19 mouse cellular contexts compared by ENCODE assay signal in the genomic region with DNA sequence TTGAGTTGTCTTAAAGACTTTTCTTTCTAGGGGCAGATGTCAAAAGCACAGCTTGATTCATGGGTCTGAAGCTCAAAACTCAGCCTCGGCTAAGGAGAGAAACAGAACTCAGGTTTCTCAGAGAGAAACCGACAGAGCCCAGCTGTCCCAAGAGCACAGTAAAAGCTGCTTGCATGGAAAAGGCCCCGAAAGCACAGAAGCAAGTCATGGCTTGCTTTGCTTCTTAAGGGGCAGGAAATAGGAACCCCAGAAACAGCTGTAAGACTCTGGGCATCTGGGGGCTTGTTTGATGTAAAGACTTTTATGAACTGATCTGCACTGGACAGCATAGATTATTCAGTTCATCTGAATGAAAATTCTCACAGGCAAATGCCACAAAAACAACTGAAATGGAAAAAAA. TPM values are rescaled to one million over a fixed set of nuclear protein-coding genes. Genes with fewer than 3 reads are reported as not detected.
"Had no signal": no experiment of that assay in that cellular context is flagged by ENCODE, and none has a peak within 500 bp of the region (broad histone marks: within the 10 kb centered on the region; RNA-seq: fewer than 3 reads in every experiment).

No protein-coding gene starts in this region.

- ATAC-seq: liver, postnatal 0 days; lung, postnatal 0 days; midbrain, embryonic 13.5 days; midbrain, embryonic 15.5 days had no signal

- DNase-seq: liver, postnatal 0 days; lung, adult 2 months; lung, postnatal 14 days; lung, postnatal 36 days; right cerebral cortex, postnatal 14 days; thymus, adult 18-20 months; thymus, postnatal 25 days; thymus, postnatal 4 days had no signal

- H3K27me3 ChIP-seq: lung, embryonic 15.5 days; megakaryocyte, embryonic 14.5 days; midbrain, embryonic 13.5 days; midbrain, embryonic 15.5 days; neural tube, embryonic 12.5 days; stomach, embryonic 15.5 days had no signal

- H3K4me1 ChIP-seq: lung, embryonic 15.5 days; megakaryocyte, embryonic 14.5 days; stomach, embryonic 15.5 days had no signal

- H3K4me2 ChIP-seq: lung, embryonic 15.5 days; midbrain, embryonic 11.5 days; midbrain, embryonic 13.5 days; midbrain, embryonic 15.5 days; neural tube, embryonic 12.5 days; stomach, embryonic 15.5 days had no signal

- H3K36me3 ChIP-seq: lung, embryonic 15.5 days; midbrain, embryonic 13.5 days; midbrain, embryonic 15.5 days; neural tube, embryonic 12.5 days; stomach, embryonic 15.5 days had no signal

- H3K27ac ChIP-seq: lung, embryonic 15.5 days; macrophage; midbrain, embryonic 13.5 days; midbrain, embryonic 15.5 days; neural tube, embryonic 12.5 days; stomach, embryonic 15.5 days had no signal

- H3K4me3 ChIP-seq: lung, embryonic 15.5 days; megakaryocyte, embryonic 14.5 days; midbrain, embryonic 13.5 days; midbrain, embryonic 15.5 days; neural tube, embryonic 12.5 days; stomach, embryonic 15.5 days had no signal

- H3K9me3 ChIP-seq: lung, embryonic 15.5 days; megakaryocyte, embryonic 14.5 days; midbrain, embryonic 13.5 days; midbrain, embryonic 15.5 days; neural tube, embryonic 12.5 days; stomach, embryonic 15.5 days had no signal

- H3K9ac ChIP-seq: liver, postnatal 0 days; lung, embryonic 15.5 days; midbrain, embryonic 13.5 days; midbrain, embryonic 15.5 days; neural tube, embryonic 12.5 days; stomach, embryonic 15.5 days had no signal

RNA-seq across cellular contexts. Expression of a gene that starts 53.1 kb away (rescaled TPM):
- total RNA-seq: megakaryocyte progenitor cell, adult 5-6 weeks; monocyte, adult 5-6 weeks had no signal
- polyA plus RNA-seq: macrophage had no signal
